Mouse (Mus musculus) hindbrain, embryonic 14.5 days (tissue): ENCODE results near the gene Por. TPM values are rescaled to one million over a fixed set of nuclear protein-coding genes. Genes with fewer than 3 reads are reported as not detected.
A peak's percentile ranks its signal among the peaks of the same experiment; 100 is the strongest.

ENCODE experiments used
- ATAC-seq: fragments of 200-750 bp; cut with Nextera tagmentation; 2 replicates; pipeline ENCODE4 v1.8.0; 2017; ENCODE audit warnings: moderate number of reproducible peaks, mild to moderate bottlenecking, moderate TSS enrichment, moderate library complexity; ENCODE audit not compliant: low FRiP score
- DNase-seq: peaks from one replicate; pipeline ENCODE4 v3.0.0-alpha.2; 2015; ENCODE audit warnings: low spot score
- H3K27ac ChIP-seq: fragments of 300-500 bp; sonication (generic); 2 replicates; pipeline ENCODE4 v1.5.1; 2014; ENCODE audit warnings: mild to moderate bottlenecking, moderate library complexity
- H3K27me3 ChIP-seq: fragments of 300-500 bp; sonication (generic); 2 replicates; pipeline ENCODE4 v1.6.1; 2014; ENCODE audit warnings: mild to moderate bottlenecking, low read length, mixed read lengths; ENCODE audit not compliant: control insufficient read depth, insufficient read depth
- H3K36me3 ChIP-seq: fragments of 300-500 bp; sonication (generic); replicated peaks from 2 replicates; pipeline ENCODE4 v1.6.1; 2014; ENCODE audit not compliant: control insufficient read depth, insufficient read depth
- H3K4me1 ChIP-seq: fragments of 300-500 bp; sonication (generic); replicated peaks from 2 replicates; pipeline ENCODE4 v1.6.1; 2014; ENCODE audit warnings: antibody characterized with exemption, low read length, mixed read lengths; ENCODE audit not compliant: control insufficient read depth, insufficient read depth
- H3K4me2 ChIP-seq: fragments of 300-500 bp; sonication (generic); replicated peaks from 2 replicates; pipeline ENCODE4 v1.6.1; 2014; ENCODE audit warnings: mild to moderate bottlenecking, moderate library complexity
- H3K4me3 ChIP-seq: fragments of 300-500 bp; sonication (generic); replicated peaks from 2 replicates; pipeline ENCODE4 v1.5.1; 2014; ENCODE audit warnings: mild to moderate bottlenecking, low read length
- H3K9ac ChIP-seq: fragments of 300-500 bp; sonication (generic); 2 replicates; pipeline ENCODE4 v1.6.1; 2014
- H3K9me3 ChIP-seq: fragments of 300-500 bp; sonication (generic); 2 replicates; pipeline ENCODE4 v1.6.1; 2016; ENCODE audit warnings: low read length; ENCODE audit not compliant: control insufficient read depth
- WGBS: fragments of 180-500 bp; shearing (Covaris S2); extraction: QIAGEN DNeasy Blood & Tissue Kit; methylation state at CpG from one replicate; pipeline ENCODE4 v1.1.7; 2014; 5-methylcytosine and 5-hydroxymethylcytosine counted together
- polyA plus RNA-seq: library from polyadenylated mRNA; unstranded; fragments of >200 nt; fragmentation: Nextera tagmentation; extraction: Ambion mirVana; gene quantifications from 2 replicates; pipeline ENCODE4 v1.2.1, GENCODE M21; 2014

The Por gene
- polyA plus RNA-seq, 1 experiment from 2014 or later = 79.7 TPM

DNA sequence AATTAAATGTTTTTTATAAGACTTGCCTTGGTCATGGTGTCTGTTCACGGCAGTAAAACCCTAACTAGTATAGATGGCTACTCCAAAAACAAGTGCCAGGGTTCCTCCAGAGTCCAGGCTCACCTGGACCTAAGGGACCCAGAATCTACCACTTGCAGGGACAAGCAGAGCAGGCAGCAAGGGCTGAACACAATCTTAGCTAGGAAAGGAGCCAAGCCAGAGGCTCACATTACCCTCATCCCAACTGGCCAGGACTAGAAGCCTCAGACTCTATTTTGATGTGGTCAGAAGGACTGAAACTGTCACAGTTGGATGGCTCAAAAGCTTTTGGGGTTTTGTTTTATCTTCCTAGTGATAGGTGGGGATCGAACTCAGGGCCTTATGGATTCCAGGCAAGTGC, 81.8 kb downstream of the Por start:
- WGBS = 85% methylated on average over 2 of the region's 2 CpGs

DNA sequence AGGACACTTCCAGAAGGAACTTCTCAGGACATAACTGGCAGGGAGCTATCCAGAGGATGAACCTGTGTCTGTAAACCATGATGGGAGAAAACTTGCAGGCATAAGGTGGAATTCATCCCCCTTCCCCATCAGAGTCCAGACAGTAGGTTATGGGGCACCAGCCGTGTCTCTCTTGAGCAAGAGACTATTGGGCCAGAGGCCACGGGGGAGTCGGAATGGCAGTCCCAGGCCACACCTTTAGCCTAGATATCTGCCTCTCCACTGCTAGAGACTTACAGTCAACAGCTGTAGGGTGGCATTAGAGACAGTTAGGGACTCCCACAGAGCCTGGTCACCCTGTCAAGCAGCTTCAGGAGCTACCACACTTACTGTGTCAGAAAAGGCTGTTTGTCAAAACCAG, 92.0 kb downstream of the Por start:
- no peaks in the 10 kb centered on the region for H3K9me3 ChIP-seq
- H3K4me3 ChIP-seq = no peak overlapping the region
- H3K9ac ChIP-seq = no peak overlapping the region
- H3K27ac ChIP-seq = no peak overlapping the region
- ATAC-seq (no peak), DNase-seq (no peak)
- 86% methylated on average over 3 of the region's 3 CpGs for WGBS
- H3K4me1 ChIP-seq = no peaks in the 10 kb centered on the region
- H3K27me3 ChIP-seq = no peaks in the 10 kb centered on the region
- no peaks in the 10 kb centered on the region for H3K36me3 ChIP-seq
- H3K4me2 ChIP-seq = no peak overlapping the region

More for the DNA sequence above, 81.8 kb downstream of the Por start:
- H3K4me2 ChIP-seq = no peak overlapping the region
- no peak overlapping the region for H3K4me3 ChIP-seq
- H3K9me3 ChIP-seq = 0 out of 2 replicates have a peak, but pooled peaks cover 5% of the 10 kb centered on the region
- DNase-seq (no peak), ATAC-seq (no peak)
- no peaks in the 10 kb centered on the region for H3K27me3 ChIP-seq
- H3K9ac ChIP-seq = no peak overlapping the region
- H3K27ac ChIP-seq = no peak overlapping the region
- H3K4me1 ChIP-seq = no peaks in the 10 kb centered on the region
- H3K36me3 ChIP-seq = no peaks in the 10 kb centered on the region

DNA sequence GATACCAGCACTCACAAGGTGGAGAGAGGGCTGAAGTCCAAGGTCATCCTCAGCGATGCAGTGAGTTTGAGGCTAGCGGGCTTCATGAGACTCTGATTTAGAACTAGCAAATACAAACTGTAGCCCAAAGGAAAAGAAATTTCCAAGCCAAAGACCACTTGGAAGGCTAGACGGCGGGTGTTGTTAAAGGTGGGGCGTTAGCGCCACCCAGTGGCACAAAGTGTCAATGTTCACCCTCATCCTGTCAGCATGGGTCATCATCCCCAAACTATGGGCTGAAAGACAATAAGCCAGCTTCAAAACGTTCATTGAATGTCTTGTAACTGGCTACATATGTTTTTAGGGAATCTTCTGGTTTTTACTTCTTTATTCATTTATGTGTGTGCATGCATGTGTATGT, 93.7 kb downstream of the Por start:
- Histone ChIP-seq H3K4me2 (no peak overlapping the region), H3K4me3 (no peak overlapping the region), H3K9ac (no peak overlapping the region), H3K27ac (no peak overlapping the region), H3K9me3 (no peaks in the 10 kb centered on the region), H3K36me3 (no peaks in the 10 kb centered on the region), H3K27me3 (no peaks in the 10 kb centered on the region), H3K4me1 (no peaks in the 10 kb centered on the region)
- ATAC-seq = no peak
- DNase-seq = peak; percentile 93
- 3% methylated on average over 7 of the region's 7 CpGs for WGBS

- Histone ChIP-seq H3K4me1 (no peaks in the 10 kb centered on the region), H3K36me3 (no peaks in the 10 kb centered on the region), H3K4me3 (no peak overlapping the region), H3K4me2 (no peak overlapping the region), H3K27ac (no peak overlapping the region), H3K9ac (no peak overlapping the region), H3K27me3 (no peaks in the 10 kb centered on the region), H3K9me3 (no peaks in the 10 kb centered on the region)
- DNase-seq (no peak), ATAC-seq (no peak)
- 75% methylated on average over 3 of the region's 3 CpGs for WGBS
These were observed 95.1 kb downstream of the Por start for GRCm38 (mm10) chr5:135764971-135765370.

DNA sequence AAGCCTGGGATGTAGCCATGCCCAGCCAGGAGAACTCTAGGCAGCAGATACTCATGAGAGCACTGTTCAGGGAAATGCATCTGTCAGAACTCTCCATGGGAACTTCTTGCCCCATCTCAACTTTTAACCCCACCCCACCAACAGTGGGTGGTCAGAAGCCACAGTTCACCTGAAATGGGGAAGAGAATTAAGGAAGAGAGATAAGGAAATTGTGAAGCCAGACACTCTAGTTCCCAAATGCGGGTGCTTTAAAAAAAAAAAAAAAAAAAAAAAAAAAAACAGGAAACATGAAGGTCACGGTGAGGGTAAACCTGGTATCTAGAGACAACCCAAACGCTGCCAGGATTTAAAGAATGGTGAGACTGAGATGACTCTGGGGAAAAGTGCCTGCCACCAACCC, 102.7 kb downstream of the Por start:
- Histone ChIP-seq H3K36me3 (no peaks in the 10 kb centered on the region), H3K9me3 (no peaks in the 10 kb centered on the region), H3K4me2 (no peak overlapping the region), H3K27ac (no peak overlapping the region), H3K4me1 (peaks cover 4% of the 10 kb centered on the region; the same call in 1 of the 2 replicates), H3K4me3 (no peak overlapping the region), H3K9ac (no peak overlapping the region), H3K27me3 (no peaks in the 10 kb centered on the region)
- 73% methylated on average over 3 of the region's 3 CpGs for WGBS
- ATAC-seq = no peak
- DNase-seq = no peak

- 81% methylated on average over 4 of the region's 4 CpGs for WGBS
- ATAC-seq (no peak), DNase-seq (no peak)
These were observed 106.7 kb downstream of the Por start for GRCm38 (mm10) chr5:135776546-135776945.

DNA sequence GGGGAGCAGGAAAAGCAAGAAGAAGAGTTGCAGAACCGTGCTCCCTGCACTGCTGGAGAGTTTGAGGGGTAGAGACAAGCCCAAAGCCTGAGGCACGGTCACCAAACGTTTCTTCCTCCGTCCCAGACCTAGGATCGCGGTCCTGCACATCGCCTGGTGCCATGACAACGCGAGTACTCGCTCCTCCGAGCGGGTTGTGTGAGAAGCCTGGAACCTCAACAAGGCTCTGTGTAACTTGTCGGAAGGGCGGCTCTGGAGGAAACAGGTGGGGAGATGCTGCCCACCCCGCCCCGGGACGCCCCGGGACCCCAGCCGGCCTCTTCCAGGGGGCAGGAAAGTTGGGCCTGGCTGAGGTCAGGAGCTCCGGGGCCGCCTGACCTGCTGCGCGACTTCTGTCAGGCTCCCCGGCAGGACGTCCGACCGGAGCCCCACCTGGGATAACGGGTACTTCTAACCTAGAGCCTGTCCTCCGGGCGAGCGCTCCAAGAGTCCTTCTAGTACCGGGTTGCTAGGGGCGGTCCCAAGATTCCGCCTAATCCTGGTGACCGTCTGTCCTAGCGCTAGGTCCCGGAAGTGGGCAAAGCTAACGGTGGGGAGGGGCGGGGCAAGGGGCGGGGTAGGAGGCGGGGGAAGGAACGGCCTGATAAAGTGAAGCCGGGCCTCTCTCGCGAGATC, 108.1 kb downstream of the Por start, which contains the start of gene Styxl1:
Styxl1 (minus strand) TSS at position 590 of the 675 bp plus-strand sequence.
- ATAC-seq = peak; percentile 26
- H3K9ac ChIP-seq = peak within 1 kb of the TSS; percentile 87
- peak within 1 kb of the TSS; percentile 81 for H3K27ac ChIP-seq
- H3K4me3 ChIP-seq = peak within 1 kb of the TSS; percentile 55
- peaks cover 20% of the 10 kb centered on the region for H3K4me1 ChIP-seq
- peaks cover 12% of the 10 kb centered on the region; the same call in 1 of the 2 replicates for H3K36me3 ChIP-seq
- no peaks in the 10 kb centered on the region for H3K9me3 ChIP-seq
- under 1% methylated on average over 43 of the region's 45 CpGs for WGBS
- no peaks in the 10 kb centered on the region for H3K27me3 ChIP-seq
- DNase-seq = peak; percentile 51
- peak within 1 kb of the TSS; percentile 89 for H3K4me2 ChIP-seq

More at GRCm38 (mm10) chr5:135776546-135776945, 106.7 kb downstream of the Por start:
- Histone ChIP-seq H3K27me3 (no peaks in the 10 kb centered on the region), H3K4me1 (peaks cover 20% of the 10 kb centered on the region), H3K27ac (no peak overlapping the region), H3K4me3 (no peak overlapping the region), H3K36me3 (0 out of 2 replicates have a peak, but pooled peaks cover under 1% of the 10 kb centered on the region), H3K9me3 (no peaks in the 10 kb centered on the region), H3K4me2 (no peak overlapping the region), H3K9ac (no peak overlapping the region)

DNA sequence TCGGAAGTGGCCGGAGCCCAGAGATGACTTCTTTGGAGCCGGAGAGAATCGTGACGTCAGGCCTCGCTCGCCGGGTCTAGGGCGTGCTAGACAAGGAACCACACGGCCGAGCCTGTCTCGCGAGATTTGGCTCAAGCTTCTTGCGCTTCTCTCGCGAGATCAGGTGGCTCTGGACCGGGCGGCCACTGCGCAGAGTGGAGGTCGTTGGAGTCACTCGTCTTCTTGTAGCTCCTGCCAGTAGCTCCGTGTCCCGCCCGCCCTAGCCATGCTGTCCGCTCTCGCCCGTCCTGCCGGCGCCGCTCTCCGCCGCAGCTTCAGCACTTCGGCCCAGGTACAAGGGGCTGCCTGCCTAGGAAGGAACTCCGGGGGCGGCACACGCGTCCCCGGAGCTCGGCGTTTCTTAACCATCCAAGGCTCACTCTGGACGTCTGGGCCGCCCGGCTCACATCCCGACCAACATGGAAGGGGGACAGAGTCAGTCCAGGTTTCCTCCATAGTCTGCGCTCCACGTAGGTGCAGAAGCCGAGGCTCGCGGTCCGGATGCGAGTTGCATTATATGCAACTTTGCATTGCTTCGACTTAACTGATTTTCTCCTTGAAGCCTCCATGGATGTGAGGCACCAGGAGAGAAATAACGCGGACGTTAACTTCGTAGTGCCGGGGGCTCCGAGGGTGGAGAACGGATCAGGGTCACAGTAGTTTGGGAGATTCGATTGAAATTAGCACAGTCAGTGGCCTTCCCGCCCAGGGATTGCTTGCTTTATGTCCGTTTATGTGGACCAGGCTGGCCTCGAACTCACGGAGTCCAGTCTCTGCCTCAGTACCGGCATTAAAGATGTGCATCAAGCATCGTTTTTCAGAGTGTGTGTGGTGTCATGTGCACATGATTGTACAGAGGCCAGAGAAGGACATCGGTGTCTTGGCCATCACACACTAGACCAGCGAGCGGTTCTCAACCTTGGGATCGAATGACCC, 108.9 kb downstream of the Por start, which contains the start of gene Mdh2:
Mdh2 (plus strand) TSS at position 10 of the 975 bp plus-strand sequence.
- no peaks in the 10 kb centered on the region for H3K27me3 ChIP-seq
- DNase-seq (peak; percentile 100), ATAC-seq (peak; percentile 99)
- no peaks in the 10 kb centered on the region for H3K9me3 ChIP-seq
- WGBS = 1% methylated on average over 70 of the region's 70 CpGs
- peak within 1 kb of the TSS; percentile 81 for H3K27ac ChIP-seq
- peaks cover 20% of the 10 kb centered on the region for H3K36me3 ChIP-seq
- peak within 1 kb of the TSS; percentile 89 for H3K4me2 ChIP-seq
- H3K9ac ChIP-seq = peak within 1 kb of the TSS; percentile 87
- H3K4me3 ChIP-seq = peak within 1 kb of the TSS; percentile 55
- peaks cover 20% of the 10 kb centered on the region for H3K4me1 ChIP-seq

DNA sequence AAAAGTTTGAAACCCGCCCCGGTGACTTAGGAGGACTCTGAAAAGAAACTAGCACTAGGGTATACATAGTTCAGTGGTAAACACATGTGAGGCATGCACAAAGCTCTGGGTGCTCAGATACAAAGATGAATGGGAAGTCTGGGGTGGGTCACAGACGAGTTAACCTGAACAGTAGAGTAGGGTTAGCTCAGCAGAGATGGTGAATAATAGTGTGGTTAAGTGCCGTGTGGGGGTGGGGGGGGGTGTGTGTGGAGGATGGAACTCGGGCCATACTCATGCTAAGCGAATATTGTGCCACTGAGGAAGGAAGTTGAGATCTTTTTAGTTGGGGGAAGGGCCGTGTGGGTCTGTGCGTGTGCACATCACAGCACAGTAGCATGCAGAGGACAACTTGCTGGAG, 110.5 kb downstream of the Por start:
- ATAC-seq = no peak
- peaks cover 36% of the 10 kb centered on the region for H3K36me3 ChIP-seq

More for the DNA sequence above, 110.5 kb downstream of the Por start:
- no peak for DNase-seq
- 86% methylated on average over 8 of the region's 8 CpGs for WGBS
- Histone ChIP-seq H3K27ac (no peak overlapping the region), H3K9ac (0 out of 2 replicates have a peak overlapping the region, but pooled peaks have one; percentile 81), H3K9me3 (no peaks in the 10 kb centered on the region), H3K27me3 (no peaks in the 10 kb centered on the region), H3K4me3 (no peak overlapping the region), H3K4me2 (peak overlapping the region; percentile 89; the same call in 1 of the 2 replicates), H3K4me1 (peaks cover 20% of the 10 kb centered on the region)
